Mouse (Mus musculus) kidney, adult 11 months (tissue): ENCODE data around the gene Olfr772.
"Not testable (repeated sequence)": the region's sequence is repeated elsewhere in the genome, so short reads cannot be mapped to it uniquely, and the experiment has no call there.

ENCODE experiments used
- DNase-seq: peaks from one replicate; pipeline ENCODE4 v3.0.0; 2022

Gene Olfr772

DNA sequence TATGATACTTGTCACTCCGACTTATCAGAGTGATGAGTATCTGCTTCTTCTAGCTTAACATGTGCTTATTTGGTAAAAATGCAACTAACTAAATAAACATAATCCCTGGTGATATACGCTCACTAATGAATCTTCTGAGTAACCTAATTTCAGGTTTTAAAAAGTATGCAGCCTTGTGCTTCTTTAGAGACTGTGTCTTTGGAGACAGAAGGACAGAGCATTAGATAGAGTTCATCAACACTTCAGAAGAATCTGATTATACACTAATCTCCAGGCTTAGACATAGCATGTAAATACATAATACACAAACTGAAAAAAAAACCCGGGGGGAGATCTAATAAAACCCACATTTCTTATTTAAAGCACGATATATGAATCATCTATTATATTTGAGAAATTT is at the start of gene Olfr772:
Gene Olfr772 (minus strand): TSS at position 101 of the 400 bp plus-strand sequence.
- DNase-seq = not testable (repeated sequence)

DNA sequence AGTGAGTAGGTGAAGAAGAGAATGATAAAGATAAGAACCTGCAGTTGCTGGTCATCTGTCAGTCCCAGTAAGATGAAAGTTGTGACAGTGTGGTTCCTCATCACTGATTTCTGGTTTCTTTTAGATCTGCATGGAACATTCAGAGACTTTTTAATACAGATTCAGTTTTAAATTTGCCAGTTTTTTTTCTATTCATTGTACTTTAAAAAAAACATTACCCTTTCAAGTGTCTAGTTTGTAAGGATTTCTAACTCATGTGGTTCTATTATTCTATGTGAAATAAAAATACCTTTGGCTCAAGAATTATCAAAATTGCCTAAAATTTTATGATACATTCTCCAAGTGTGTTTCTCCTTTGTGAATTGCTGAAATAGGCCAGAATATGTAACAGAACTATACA is 9.6 kb upstream of the Olfr772 start, which contains the start of gene Olfr773:
Gene Olfr773 (minus strand): TSS at position 101 of the 400 bp plus-strand sequence.
- not testable (repeated sequence) for DNase-seq

DNA sequence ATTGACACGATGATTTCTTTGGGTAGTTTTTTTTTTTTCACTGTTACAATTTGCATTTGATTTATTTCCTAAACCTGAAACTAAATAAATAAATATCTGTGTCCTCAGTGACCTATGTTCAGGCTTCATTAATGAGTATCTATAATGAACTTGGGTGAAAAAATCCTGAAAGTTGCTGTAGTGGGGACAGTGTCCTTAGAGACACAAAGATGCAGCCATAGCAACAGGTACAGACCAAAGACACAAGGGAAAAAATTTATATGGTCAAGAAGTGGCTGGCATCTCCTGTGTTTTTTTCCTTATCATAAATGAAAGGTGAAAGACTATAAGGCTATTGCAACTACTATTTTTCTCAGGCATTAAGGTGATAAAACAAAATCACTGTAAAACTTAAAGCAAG is 13.1 kb downstream of the Olfr772 start, which contains the start of gene Olfr771:
Gene Olfr771 (minus strand): TSS at position 101 of the 400 bp plus-strand sequence.
- DNase-seq = no peak

DNA sequence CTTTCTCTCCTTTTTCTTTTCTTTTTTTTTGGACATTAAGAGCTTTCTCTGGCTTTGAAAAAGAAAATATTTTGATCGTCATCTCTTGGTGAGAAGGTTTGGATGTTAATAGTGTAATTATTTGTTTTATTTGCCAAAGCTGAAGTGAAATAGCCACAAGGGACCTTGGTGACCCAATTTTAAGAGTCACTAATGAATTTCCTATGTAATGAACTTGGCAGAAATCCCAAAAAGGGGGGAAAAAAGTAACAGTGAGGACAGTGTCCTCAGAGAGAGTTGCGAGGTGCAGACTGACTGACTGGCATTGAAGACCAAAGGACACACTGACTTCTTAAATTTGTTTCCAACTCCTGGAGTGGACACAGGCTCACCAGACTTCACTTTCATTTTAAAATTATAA is 38.8 kb downstream of the Olfr772 start, which contains the start of gene Olfr770:
Gene Olfr770 (minus strand): TSS at position 101 of the 400 bp plus-strand sequence.
- no peak for DNase-seq
